Mouse (Mus musculus): Measurements from ENCODE around the gene Cks2. TPM values are rescaled to one million over a fixed set of nuclear protein-coding genes. Genes with fewer than 3 reads are reported as not detected.

Cks2 gene
- not detected for total RNA-seq (2021)
- long read RNA-seq, experiment 1: 0 reads
- long read RNA-seq, experiment 2, partial matches to known transcripts: 0 of 1 reads
- long read RNA-seq, experiment 2, other reads (novel, unspliced or antisense): 0 of 1 reads

DNA sequence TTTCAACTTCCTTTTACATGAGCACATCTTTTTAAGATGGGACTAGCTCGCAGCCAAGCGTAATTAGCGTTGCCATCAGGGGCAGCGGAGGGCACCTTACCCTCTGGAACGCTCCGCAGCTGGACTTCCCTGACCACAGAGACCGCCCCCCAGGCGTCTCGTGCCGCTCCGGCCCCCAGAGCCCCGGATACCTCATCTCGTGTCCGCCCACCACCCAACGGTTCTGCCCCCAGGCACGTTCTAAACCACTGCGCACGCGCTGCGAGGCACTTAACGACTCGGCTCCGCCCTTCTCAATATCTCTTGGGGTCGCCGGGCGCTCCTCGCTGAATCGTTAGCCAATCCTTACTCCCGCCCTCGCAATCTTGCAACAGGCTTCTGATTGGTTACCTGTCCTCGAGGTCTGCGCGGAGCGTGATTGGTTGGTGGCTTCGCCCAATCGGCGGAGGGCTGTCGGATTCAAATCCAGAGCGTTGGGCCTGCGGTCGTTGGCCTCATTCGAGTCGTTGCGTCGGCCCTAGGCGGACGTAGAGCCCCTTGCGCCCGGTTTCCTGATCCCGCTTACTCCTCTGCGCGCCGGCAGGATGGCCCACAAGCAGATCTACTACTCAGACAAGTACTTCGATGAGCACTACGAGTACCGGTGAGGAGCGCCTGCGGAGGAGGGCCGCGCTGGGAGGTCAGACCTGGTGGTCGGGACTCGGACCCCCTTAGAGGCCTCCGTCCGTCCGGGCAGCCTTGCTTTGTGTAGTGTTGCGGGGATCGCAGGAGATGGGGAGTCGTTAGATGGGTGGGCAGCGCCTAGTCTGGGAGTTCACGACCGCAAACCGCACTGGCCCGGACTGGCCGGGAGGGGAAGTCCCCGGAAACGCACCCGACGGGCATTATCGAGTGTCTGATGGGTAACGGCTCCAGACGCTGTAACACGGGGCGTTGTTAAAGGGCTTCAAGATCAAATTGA, at the start of gene Cks2:
TSS of gene Cks2 (plus strand) at position 404 of the 961 bp plus-strand sequence.
- intact Hi-C loops (cut with DNase I): no loop called here
- Histone ChIP-seq H3K27ac (peak within 1 kb of the TSS; percentile 86), H3K4me3 (peak within 1 kb of the TSS; percentile 94)
- no peak for TF ChIP-seq CTCF (IDR thresholded peaks at IDR 0.05)
- peak; percentile 96 for DNase-seq

DNA sequence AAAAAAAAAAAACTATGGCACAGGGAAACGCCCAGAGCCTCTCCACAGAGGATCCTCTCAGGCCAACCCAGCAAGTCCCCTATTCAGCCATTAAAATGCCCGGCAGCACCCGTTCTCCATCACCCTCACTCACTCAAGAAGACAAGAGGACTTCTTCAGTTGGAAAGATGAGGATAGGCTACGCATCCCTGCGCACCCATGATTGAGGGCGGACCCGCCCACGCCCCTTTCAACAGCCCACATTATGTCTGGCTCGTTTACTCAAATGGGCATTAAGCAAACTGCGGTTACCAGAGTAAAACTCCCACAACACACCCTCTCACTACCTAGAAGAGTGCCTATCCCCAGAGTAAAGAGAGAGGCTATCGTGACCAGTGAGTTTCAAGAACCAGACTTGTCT, 49.6 kb upstream of the Cks2 start:
- DNase-seq: no peak
- Histone ChIP-seq H3K4me3 (no peak overlapping the region), H3K27ac (no peak overlapping the region)
- no peak for TF ChIP-seq CTCF (IDR thresholded peaks at IDR 0.05)
- intact Hi-C loops (cut with DNase I): no loop called here

DNA sequence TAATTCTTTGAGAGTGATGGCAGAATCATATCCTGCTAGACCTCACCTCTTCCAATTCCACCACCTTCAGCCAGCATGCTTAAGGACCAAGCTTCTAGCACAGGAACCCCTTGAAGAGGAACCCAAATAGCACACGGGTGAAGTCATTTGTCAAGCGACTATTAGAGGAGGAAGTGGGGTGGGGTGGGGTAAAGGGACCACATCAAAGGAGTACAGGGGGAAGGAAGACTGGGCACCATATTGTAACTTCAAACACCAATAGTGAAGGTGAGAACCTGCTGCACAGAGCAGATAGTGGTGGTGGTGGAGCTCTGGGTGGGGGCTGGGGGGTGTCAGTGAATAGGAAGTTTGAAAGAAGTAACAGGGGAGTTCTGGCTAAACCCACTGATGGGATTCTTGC, 47.0 kb upstream of the Cks2 start:
- Histone ChIP-seq H3K4me3 (no peak overlapping the region), H3K27ac (no peak overlapping the region)
- TF ChIP-seq CTCF (IDR thresholded peaks at IDR 0.05): no peak
- intact Hi-C loops (cut with DNase I): no loop called here
- no peak for DNase-seq

DNA sequence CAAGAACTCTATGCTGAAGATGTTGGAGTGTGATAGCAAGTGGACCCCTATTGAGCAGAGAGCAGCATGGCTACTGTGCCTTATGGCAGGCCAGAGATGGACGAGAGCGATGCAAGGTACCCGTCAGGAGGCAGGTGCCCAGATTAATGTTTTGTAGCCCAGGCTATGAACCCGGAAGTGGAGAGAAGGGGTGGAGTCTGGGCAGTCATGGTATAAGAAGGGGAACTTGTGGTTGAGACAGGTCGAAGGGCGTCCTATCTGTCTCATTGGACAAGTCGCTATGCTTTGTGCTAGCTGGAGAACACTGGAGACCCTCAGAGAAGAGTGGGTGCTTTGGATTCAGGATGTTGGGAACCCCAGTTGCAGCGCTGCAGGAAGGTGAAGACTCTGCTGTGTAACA, 44.9 kb upstream of the Cks2 start:
- intact Hi-C loops (cut with DNase I): no loop called here
- H3K4me3 ChIP-seq: no peak overlapping the region

DNA sequence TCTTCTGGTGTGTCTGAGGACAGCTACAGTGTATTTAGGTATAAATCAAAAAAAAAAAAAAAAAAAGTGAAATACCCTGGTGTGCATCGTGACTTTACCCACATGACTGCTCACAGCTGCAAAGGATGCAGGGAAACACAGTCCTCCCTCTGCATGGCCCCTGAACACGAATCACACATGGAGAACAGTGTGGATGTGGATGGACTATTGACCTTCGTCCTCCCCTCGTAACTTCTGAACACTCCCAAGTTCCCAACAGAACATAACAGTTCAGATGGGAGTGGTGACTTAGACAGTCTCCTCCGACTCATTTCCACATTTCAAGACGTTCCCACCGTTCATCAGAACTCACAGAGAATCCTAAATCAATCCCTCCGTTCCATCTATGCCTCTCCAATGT, 42.3 kb upstream of the Cks2 start:
- no peak for TF ChIP-seq CTCF (IDR thresholded peaks at IDR 0.05)
- Histone ChIP-seq H3K4me3 (peak overlapping the region; percentile 58), H3K27ac (no peak overlapping the region)
- no peak for DNase-seq
- intact Hi-C loops (cut with DNase I): no loop called here

More for the DNA sequence above, 44.9 kb upstream of the Cks2 start:
- H3K27ac ChIP-seq: no peak overlapping the region
- DNase-seq: no peak
- no peak for TF ChIP-seq CTCF (IDR thresholded peaks at IDR 0.05)

DNA sequence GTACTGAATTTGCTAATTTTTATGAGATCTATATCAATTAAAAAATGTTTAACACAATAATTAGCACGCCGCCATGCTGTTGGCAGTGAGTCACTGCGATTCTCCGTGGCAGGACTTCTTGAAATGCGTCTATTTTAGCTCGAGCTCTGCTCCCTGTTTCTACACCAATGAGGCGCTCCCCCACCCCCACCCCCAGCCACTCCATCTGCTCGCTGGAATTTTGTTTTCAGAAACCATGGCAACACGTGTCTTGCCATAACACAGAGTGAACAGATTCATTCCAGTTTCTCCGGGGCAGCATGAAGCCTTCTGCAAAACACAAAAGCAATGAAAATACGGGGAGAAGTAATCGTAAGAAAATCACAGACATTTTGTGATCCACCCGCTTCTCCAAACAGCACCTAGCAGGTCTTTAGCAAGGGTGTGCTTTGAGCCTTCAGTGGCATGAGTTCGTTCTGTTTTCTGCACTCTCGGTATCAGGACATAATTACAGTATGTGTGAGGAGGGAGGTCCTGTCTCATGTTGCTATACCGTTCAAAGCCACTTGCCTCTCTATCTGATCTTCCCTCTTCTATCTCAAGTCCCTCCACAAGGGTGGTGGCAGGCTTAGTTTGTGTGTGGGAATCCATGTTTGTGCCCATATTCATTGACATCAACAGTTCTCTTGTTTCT, 41.7 kb upstream of the Cks2 start:
- Histone ChIP-seq H3K4me3 (peak overlapping the region; percentile 58), H3K27ac (no peak overlapping the region)
- no peak for DNase-seq
- TF ChIP-seq CTCF (IDR thresholded peaks at IDR 0.05): no peak
- intact Hi-C loops (cut with DNase I): no loop called here

DNA sequence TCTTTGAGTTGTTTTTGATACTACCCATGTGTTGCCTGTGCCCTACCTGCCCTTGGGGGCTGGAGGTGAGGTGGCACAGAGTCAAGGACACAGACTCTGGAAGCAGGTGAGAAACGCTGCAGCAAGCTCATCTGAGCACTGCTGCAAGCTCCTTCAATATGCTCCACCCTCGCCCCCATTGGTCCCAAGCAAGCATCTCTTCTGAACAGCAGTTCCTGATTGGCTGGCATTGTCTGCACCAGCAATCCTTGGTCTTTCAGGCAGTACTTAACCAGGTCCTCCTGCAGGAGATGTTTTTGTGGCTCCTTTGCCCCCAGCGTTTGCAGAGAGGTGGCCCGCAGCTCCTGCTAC, 41.2 kb upstream of the Cks2 start:
- intact Hi-C loops (cut with DNase I): no loop called here
- no peak overlapping the region for H3K4me3 ChIP-seq
- no peak overlapping the region for H3K27ac ChIP-seq
- no peak for DNase-seq
- no peak for TF ChIP-seq CTCF (IDR thresholded peaks at IDR 0.05)

DNA sequence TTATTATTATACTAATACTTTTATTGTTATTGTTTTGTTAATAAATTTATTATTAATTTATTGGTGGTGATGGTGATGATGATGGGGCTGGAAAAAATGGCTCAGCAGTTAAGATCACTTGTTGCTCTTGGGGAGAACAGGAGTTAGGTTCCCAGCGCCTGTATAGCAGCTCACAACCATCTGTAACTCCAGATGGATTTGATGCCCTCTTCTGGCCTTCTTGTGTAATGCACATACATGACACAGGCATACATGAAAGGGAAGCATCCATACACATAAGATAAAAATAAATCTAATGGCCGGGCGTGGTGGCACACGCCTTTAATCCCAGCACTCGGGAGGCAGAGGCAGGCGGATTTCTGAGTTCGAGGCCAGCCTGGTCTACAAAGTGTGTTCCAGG, 35.8 kb upstream of the Cks2 start:
- H3K27ac ChIP-seq: no peak overlapping the region
- intact Hi-C loops (cut with DNase I): no loop called here
- no peak; the same call in 1 of the 2 replicates for TF ChIP-seq CTCF (IDR thresholded peaks at IDR 0.05)
- DNase-seq: no peak
- H3K4me3 ChIP-seq: no peak overlapping the region

DNA sequence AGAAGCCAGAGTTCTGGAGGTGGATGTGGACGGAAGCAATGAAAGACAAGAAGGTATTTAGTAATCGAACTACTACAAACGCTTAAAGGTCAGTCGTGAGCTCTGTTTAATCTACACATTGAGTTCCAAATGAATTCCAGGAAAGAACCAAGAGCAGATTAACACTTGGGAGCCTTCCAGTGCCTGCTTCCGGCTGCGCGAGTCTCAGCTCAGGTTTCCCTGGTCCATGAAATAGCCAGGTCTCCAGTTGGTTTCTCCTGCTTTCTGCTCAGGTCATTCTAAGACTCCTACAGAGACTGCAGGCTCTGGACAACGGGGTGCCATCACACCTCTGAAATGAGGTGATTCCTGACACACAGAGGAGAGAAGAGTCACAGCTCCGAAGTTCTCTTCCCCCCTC, 34.0 kb upstream of the Cks2 start:
- Histone ChIP-seq H3K4me3 (no peak overlapping the region), H3K27ac (no peak overlapping the region)
- intact Hi-C loops (cut with DNase I): no loop called here
- no peak for DNase-seq
- no peak for TF ChIP-seq CTCF (IDR thresholded peaks at IDR 0.05)

DNA sequence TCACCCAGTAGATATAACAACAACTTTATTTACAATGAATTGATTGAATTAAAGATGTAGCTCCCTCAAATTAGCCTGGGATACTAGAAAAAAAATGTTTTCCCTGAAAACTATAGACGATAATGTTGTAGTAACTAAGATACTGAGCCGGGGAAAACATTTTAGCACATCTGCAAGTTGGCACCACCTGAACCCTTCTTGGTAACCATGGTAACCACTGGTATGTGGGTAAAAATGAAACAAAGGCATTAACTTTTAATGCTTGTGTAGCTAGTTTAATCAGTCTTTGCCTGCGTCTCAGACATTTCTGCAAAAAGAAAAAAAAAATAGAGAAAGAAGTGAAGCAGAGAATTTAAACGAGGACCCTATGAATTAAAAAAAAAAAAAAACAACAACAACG, 33.5 kb upstream of the Cks2 start:
- Histone ChIP-seq H3K4me3 (no peak overlapping the region), H3K27ac (no peak overlapping the region)
- DNase-seq: no peak
- TF ChIP-seq CTCF (IDR thresholded peaks at IDR 0.05): no peak
- intact Hi-C loops (cut with DNase I): no loop called here

DNA sequence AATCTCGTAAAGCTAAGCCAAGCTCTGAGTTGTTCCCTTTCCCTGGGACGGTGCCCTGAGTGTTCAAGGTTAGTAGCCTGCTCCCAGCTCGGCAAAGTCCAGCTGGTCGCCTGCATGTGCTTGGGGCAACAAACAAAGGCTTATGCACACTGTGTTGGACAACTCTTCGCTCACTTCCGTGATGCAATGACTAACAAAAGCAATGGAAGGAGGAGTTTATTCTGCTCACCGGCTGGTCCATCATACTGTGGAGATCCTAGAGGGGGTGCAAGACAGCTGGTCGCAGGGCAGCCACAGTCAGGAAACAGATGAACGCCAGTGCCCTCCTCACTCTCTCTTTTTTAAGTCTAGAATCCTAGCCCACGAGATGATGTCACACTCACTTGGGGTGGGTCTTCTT, 29.2 kb upstream of the Cks2 start:
- H3K27ac ChIP-seq: no peak overlapping the region
- intact Hi-C loops (cut with DNase I): loop anchor here (5.0 kb wide), 1 partner anchor 669 kb away; no protein-coding TSS in a partner anchor
- TF ChIP-seq CTCF (IDR thresholded peaks at IDR 0.05): no peak
- no peak for DNase-seq
- no peak overlapping the region for H3K4me3 ChIP-seq

DNA sequence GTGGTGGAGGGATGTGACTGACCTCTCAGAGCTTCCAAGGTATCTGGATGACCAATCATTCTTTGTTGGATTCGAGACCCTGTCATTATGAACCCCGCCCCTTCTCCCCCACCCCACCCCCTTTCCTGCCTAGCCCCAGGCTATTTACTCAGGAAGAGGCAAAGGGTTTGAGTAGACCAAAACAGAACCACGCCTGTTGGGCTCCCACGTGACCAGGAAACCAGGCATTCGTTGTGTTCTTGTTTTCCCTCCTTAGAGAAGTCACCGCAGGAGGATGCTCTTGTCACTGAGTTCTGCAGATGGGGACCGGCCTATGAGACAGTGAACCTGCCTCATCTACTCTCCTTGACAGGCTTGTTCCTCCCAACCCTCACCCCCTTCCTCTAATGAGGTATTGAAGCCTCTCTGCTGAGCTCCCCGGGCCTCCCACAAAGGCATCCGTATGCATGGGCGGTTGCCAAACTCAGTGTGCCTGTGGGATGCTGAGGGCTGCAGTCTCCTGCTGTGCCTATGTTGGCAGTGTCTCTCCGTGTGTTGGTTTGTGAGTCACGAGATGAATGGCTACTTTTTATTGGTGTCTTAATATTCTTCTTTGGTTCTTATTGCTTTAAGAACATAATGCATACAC, 28.5 kb upstream of the Cks2 start:
- Histone ChIP-seq H3K27ac (no peak overlapping the region), H3K4me3 (no peak overlapping the region)
- DNase-seq: no peak
- intact Hi-C loops (cut with DNase I): loop anchor here (5.0 kb wide), 1 partner anchor 669 kb away; no protein-coding TSS in a partner anchor
- no peak for TF ChIP-seq CTCF (IDR thresholded peaks at IDR 0.05)

DNA sequence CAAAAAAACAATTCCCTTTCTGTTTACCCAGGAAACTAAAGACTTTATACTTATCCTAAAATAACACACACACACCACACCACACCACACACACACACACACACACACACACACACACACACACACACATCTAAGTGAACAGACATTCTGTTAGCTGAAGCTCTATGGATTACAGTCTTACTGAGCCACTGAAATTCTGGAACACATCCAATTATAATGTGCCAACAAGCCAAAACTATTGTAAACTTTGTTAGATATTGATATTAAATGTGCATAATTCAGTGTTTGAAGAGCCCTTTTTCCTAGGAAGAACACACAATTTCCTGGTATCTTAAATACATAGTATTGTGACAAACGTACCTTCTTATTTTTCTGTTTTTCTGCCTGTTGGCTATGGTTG, 27.7 kb upstream of the Cks2 start:
- DNase-seq: no peak
- no peak overlapping the region for H3K27ac ChIP-seq
- intact Hi-C loops (cut with DNase I): loop anchor here (5.0 kb wide), 1 partner anchor 670 kb away; no protein-coding TSS in a partner anchor
- TF ChIP-seq CTCF (IDR thresholded peaks at IDR 0.05): no peak
- no peak overlapping the region for H3K4me3 ChIP-seq

All from gastrocnemius, adult 2 months (tissue).